Mouse (Mus musculus) right cerebral cortex, postnatal 36 days (tissue): ENCODE results near the gene Fcgr3.
"Not testable (repeated sequence)": the region's sequence is repeated elsewhere in the genome, so short reads cannot be mapped to it uniquely, and the experiment has no call there.

Source experiments
- DNase-seq, 2 experiments: peaks; one replicate each; pipeline ENCODE4 v3.0.0; 2022; ENCODE audit warnings: low spot score in 2 of 2, mixed read lengths in 1 of 2

The Fcgr3 gene

GRCm38 (mm10) chr1:171064491-171065242, at the start of gene Fcgr3:
Gene Fcgr3 (minus strand): TSS chr1:171064935.
- peak; percentile 59 to 75 for DNase-seq

- peak; percentile 24 to 31 for DNase-seq
These were observed 49.2 kb upstream of the Fcgr3 start, which contains the start of gene Cfap126 for GRCm38 (mm10) chr1:171113873-171114299. Gene Cfap126 (plus strand): TSS chr1:171113918.

- no peak for DNase-seq
These were observed 48.3 kb upstream of the Fcgr3 start for GRCm38 (mm10) chr1:171112986-171113385.

GRCm38 (mm10) chr1:171111781-171112575, 47.2 kb upstream of the Fcgr3 start:
- DNase-seq: peak in 1 of 2 experiments; percentile 20

GRCm38 (mm10) chr1:171111020-171111780, 46.5 kb upstream of the Fcgr3 start:
- peak; percentile 91 to 93 for DNase-seq

GRCm38 (mm10) chr1:171110659-171111019, 45.9 kb upstream of the Fcgr3 start:
- DNase-seq: no peak

GRCm38 (mm10) chr1:171109620-171110019, 44.9 kb upstream of the Fcgr3 start:
- DNase-seq: no peak

GRCm38 (mm10) chr1:171105226-171105625, 40.5 kb upstream of the Fcgr3 start:
- no peak for DNase-seq

- no peak for DNase-seq
These were observed 38.6 kb upstream of the Fcgr3 start for GRCm38 (mm10) chr1:171103179-171103840.

- peak; percentile 79 to 80 for DNase-seq
These were observed 37.9 kb upstream of the Fcgr3 start for GRCm38 (mm10) chr1:171102547-171103177.

GRCm38 (mm10) chr1:171101733-171102546, 37.2 kb upstream of the Fcgr3 start:
- DNase-seq: peak; percentile 85 to 89

- DNase-seq: no peak
These were observed 36.3 kb upstream of the Fcgr3 start for GRCm38 (mm10) chr1:171101033-171101432.

- DNase-seq: no peak
These were observed 32.9 kb upstream of the Fcgr3 start for GRCm38 (mm10) chr1:171097612-171098011.

- no peak for DNase-seq
These were observed 32.4 kb upstream of the Fcgr3 start for GRCm38 (mm10) chr1:171097136-171097535.

GRCm38 (mm10) chr1:171096110-171096964, 31.6 kb upstream of the Fcgr3 start:
- no peak for DNase-seq

- DNase-seq: no peak
These were observed 29.7 kb upstream of the Fcgr3 start for GRCm38 (mm10) chr1:171094424-171094823.

- DNase-seq: no peak
These were observed 26.0 kb upstream of the Fcgr3 start for GRCm38 (mm10) chr1:171090761-171091160.

GRCm38 (mm10) chr1:171089891-171090290, 25.2 kb upstream of the Fcgr3 start:
- no peak for DNase-seq

GRCm38 (mm10) chr1:171088237-171088869, 23.6 kb upstream of the Fcgr3 start:
- DNase-seq: not testable (repeated sequence)
